Mouse (Mus musculus) adrenal gland, postnatal 4 days (tissue): ENCODE data around the gene Nfkb1. TPM values are rescaled to one million over a fixed set of nuclear protein-coding genes. Genes with fewer than 3 reads are reported as not detected.

ENCODE experiments used
- DNase-seq, 2 experiments: peaks; one replicate each; pipeline ENCODE4 v3.0.0; 2021 to 2022; ENCODE audit warnings: low spot score in 2 of 2, mixed read lengths in 2 of 2
- total RNA-seq, 2 experiments: library from RNA; stranded (reverse); gene quantifications; 2 replicates each; pipeline ENCODE4 v1.2.3; 2021

Nfkb1 gene
- total RNA-seq, 2 experiments from 2014 or later: 71.3 to 74.6 TPM

DNA sequence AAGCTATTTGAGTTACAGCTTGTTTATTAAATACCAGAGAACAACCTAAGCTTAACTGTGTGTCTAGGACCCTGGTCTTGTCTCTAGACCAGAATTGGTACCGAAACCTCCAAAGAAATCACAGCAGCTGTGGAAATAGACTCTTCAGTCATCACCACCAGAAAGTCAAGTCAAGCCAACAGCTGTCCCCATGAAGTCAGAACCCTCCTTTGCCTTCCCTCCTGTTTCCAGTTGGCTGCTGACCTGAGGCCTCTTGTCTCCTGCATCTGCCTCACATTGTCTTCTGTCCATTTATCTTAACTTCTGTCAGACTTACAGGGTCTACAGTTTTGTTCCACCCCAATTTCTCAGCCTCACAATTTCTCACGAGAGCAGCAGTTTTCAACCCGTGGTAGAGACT lies 57.1 kb downstream of the Nfkb1 start:
- no peak for DNase-seq

DNA sequence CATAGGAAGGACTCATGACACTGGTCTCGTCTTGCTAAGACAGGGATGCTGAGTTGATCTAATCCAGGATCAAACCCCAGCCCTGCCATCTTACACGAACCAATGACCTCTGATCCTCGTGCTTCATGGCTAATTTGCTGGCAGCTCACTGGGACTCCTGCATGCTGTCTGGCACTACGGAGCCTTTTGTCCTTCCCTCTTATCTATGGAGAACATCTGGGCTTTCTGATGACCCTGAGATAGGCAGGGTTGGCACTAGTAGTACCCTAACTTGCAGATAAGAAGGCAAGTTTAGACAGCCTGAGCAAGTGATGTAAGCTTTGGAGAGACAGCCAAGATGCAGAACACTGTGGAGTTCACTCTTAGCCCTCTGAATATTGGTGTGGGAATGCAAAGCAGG lies 59.5 kb downstream of the Nfkb1 start:
- DNase-seq: no peak

DNA sequence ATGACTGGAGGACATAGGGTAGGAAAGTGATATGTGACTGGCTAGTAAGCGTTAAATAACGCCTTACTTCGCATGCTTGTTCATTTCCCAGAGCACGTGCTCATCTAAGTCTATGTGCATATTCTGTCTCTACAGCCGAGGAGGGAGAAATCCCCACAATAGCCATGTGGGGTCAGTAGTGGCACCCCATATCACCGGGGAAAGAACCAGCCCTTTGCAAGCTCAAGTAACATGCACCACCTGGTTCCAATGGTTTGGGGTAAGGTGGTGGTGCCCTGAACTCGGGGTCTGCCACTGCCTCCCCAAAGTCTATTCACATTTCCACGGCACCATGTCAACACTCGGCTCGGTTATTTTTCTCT lies 60.3 kb downstream of the Nfkb1 start:
- DNase-seq: no peak

DNA sequence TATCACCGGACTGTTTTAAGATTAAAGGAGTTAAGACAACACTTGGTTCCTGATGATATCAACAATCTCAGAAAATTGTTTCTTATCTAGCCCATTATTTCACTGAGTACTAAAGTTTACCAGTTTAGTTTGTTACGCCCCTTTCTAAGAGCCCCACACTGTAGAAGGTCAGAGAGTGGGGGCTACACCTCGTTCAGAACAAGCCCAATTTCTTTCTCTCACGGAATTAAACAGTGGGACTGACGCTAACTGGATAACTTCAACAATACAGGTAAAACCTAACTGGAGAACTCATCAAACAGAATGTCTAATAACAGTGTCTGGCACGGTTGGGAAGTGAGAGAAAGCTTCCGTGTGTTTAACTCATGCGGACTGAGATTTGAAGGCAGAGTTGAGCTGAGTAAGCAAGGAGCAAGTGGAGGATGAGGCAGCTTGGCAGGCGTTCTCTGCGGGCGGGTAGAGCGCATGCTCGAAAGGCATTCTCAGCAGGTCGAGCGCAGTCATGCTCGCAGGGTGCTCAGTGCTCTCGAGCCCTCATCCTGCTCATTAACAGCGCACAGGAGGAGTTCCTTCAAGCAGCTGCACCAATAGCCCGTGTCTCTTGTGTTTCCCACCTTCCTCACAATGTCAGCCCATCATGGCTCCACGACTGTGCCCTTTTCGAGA lies 60.8 kb downstream of the Nfkb1 start:
- DNase-seq: no peak

DNA sequence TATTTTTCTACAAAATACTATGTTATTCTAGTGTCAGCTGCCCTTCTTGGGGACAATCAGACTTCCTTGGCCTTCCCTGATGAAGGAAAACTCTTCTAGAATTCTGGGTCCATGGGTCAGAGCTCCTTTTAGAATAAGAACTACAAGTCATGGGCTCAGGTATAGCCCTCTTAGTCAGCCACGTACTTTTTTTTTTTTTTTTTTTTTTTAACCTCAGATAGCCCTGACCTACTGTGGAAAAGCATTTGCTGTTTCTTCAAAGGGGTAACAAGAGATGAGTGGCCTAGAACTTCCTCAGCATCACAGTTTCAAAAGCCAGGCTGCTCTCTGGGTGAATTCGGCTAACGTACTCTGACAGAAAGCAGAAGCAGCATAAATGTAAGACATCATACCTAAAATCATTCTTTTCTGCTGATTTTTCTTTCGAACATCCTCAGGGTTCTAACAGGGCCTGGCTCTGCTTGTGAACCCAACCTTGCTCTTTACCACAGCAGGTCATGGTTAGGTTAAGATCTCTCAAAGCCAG lies 61.5 kb downstream of the Nfkb1 start:
- no peak for DNase-seq

DNA sequence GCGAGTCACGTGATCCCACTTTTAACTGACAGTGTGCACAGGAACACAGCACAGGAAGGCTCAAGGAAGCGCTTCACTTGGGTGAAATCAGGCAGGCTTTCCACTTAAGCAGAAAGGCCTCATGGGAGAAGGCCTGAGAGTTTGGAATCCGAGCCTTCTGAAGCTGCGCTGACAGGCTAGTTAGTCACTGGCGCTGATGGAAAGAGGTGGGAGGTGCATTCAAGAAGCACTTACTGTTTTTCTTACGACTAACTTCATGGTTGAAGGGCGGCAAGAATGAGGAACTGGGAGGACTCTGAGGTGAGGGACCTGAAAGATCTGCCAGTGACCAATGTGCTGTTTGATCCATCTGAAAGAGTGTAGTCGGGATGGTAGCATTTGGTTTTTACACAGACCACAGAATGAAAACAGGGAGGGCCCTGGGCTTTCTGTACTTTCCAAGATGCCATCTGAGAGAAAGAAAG lies 62.6 kb downstream of the Nfkb1 start:
- DNase-seq: no peak

DNA sequence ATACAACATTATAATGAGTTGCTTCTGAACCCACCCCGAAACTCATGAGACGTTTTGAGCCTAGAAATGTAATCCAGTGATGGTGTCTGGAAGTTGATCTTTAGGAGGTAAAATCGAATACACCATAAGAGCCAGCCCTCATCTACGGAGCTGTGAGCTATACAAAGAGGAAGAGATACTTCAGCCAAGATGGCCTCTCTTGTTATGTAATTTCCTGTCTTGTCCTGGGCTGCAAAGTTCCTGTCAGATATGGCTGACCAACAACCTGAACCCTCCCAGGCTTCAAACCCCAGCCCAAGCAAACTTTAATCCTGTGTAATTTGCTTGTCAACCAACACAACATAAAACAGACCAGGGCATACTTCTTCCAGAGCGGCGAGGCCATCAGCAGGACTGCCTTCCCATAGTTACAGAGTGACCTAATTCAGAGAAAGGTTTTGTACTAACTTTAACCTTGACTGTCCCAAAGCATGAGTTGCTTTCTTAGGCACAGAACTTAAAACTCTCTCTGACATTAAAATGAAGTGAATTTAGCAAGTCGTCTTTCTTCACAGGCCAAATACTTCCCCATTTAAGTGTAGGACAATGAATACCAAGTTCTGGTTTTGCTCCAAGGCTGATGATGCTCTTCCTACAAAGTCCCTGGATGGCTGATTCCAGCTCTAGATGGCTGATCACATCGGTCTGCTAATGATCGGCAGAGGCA lies 63.2 kb downstream of the Nfkb1 start:
- no peak for DNase-seq

DNA sequence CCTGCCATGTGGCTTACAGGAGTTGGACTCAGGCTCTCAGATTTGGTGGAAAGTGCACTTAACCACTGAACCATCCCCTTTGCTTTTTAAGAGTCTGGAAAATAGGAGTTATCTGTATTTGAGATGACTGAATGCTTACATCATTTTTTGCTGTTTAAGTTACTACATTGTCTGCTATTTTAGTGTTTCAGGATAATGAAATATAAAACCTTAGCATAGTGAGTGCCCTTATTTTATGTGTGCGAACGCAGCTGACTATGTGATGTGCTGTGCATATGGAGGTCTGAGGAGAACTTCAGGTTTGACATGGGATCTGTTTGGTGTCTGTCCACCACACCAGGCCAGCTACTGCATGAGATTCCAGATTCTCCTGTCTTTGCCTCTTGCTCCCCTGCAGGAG lies 66.1 kb downstream of the Nfkb1 start:
- DNase-seq: no peak

DNA sequence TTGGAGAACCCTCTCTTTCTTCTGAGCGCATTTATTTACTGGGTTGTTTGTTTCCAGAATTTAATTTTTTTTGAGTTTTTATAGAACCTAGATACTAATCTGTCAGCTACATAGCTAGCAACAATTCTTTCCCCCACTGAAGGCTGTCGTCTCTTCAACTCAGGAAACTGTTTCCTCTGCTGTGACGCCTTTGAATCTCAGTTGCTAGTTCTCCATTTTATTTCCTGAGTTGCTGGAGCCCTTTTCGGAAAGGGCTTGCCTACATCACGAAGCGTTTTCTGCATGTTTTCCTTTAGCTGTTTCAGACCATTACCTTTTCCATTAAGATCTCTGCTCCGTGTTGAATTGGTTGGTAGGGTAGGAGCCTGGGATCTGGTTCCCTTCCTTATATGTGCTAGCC lies 74.6 kb downstream of the Nfkb1 start:
- no peak for DNase-seq

DNA sequence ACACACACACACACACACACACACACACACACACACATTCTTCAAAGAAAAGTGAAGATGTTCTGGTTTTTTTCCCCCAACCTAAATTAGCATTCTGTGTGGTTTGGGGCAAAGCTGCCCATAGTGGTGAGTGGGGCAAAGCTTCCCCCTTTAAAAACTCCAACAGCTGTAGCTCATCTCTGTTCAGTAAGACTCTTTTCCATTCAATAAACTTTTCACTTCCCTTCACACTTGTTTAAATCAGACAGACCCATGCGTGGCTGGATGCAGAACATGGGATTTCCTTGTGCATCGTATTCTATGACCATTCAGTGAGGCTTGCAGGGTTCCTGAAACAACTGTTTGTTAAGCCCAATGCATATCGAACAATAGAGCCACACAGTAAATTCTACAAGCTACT lies 77.0 kb downstream of the Nfkb1 start:
- no peak for DNase-seq

DNA sequence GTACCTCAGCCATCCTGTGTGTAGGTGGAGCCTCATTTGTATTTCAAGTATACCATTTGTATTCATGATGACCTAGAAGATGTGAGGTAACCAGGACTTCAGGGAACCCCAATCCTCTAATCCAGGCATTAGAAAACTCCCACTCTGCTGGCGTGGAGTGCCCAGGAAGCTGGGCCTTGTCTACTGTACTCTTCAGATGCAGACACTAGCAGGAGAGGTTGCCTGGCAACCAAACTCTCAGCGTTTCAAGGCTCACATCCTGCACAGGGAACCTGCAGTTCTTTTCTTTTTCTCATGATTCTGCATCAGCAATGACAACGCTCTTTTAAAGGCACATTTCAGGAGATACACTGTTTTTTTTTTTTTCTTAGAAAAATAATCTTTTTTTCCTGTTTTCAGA lies 81.1 kb downstream of the Nfkb1 start:
- no peak for DNase-seq

DNA sequence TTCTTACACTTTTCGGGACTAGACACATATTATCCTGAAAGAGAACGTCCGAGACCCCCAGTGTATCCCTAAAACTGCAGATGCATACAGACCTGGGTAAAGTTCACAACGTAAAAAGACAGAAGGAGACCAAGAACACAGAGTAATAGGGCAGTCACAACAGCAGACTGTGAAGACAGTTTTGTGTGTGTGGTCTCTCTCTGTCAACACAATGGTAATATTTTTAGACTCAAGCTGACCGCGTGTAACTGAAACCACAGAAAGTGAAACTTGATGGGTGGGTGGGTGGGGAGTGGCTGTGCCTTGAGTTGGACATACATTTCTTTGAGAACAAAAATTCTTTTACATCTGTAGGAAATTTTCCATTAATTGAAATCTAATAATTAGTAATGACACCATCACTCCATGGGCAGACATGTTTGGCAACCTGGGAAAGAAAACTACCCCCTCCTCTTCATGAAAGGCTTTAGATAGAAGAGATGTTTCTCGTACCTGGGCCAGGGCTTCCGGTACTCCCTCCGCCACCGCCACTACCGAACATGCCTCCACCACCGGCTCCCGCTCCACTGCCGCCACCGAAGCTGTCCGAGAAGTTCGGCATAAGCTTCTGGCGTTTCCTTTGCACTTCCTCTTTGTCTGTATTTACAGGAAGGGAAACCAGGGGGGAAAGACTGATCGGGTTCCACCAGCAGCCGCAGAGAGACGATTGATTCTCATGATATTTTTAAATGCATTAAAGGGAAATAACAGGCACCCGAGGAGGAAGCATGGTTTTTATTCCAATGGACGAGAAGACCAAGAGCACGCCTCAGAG lies 83.5 kb downstream of the Nfkb1 start:
- DNase-seq: no peak

DNA sequence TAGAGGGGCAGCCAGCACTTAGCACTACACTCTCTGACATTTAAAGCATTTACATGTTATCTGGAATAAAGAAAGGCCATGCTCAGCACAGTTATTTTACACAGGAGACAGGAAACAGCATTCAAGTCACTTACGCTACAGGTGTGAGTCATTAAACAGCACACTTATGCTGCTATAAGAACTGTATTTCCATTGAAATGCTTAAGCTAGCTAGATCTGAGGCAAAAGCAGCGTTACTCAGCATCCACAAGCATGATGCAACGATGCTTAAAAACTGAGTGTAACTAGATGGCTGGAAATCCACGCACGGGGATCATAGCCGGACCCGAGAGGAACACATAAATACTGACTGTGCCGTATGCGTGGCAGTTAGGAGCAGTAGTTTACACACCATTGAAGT lies 84.3 kb downstream of the Nfkb1 start:
- DNase-seq: no peak

DNA sequence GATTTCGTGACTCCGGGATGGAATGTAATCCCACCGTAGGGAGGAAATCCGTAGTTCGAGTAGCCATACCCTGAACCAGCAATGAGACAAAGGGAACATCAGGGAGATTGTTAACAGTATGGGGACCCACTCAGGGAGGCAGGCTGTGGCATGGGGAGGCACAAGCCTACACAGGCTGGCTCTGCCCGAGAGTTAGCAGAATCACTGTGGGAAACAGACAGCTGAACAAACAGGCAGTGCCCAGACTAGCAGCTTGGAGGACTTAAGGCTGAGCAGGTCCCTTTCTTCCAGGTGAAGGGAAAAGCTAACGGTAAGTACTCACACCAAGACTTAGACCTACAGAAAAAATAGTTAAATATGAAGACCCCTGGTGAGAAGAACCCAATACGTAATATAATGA lies 84.8 kb downstream of the Nfkb1 start:
- DNase-seq: no peak

DNA sequence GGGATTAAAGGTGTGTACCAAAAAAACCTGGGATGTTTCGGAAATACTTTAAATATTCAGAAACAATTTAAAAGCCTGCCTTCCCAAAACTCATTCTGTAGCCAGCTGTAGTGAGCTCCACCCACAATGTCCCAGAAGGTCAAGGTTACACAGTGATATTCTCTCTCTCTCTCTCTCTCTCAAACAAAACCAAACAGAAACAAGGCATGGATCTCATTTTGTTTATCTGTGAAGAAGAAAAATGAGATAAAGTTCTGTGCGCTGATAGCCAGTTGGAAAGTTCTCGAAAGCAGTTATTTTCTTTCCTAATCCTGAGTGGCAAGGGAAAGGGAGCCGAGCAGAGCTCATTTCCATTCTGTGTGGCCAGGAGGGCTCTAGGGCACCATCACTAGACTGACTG lies 85.9 kb downstream of the Nfkb1 start:
- no peak for DNase-seq

DNA sequence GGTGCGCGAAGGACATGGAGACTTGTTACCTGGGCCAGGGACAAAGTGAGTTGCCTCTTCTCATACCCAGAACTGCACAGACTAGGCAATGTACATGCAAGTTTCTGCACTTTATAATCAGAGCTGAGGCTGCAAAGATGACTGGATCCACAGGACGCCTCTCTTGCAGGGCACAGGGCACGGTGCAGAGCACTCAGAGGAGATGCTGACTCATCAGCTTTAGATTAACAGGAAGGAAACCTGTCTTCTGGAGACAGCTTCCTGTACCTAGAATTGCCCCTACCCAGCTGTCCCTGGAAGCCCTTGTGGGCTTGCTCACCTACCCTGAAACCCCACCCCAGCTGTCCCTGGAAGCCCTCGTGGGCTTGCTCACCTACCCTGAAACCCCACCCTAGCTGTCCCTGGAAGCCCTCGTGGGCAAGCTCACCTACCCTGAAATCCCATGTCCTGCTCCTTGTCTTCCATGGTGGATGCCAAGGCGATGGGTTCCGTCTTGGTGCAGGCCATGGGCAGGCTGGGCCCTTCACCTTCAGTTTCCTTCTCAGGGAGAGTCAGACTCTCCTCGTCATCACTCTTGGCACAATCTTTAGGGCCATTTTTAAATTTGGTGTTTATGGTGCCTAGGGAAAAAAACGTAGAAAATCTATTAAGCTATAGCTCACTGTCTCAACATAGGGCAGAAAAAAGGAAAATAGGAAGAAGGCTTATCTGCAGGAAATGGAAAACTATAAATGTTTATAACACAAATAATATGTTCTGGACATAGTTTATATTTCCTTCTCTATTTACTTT lies 86.5 kb downstream of the Nfkb1 start:
- DNase-seq: no peak

DNA sequence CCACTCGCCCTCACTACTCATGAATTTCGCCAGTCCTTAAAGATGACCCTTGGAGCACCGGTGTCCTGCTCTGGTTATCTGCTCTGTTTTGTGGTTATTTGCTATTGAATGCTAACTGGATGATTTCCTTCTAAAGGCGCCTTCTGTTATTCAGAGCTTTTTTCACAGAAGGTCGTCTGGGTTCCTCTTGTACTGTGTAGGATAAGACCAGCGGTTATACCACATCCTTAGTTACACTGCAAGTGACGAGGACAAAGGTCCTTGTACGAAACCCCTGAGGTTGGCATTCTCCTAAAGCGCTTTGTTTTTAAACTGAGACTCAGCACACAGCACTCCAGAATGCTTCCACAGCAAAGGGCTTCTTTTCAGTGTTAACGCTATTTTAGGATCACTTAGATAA lies 88.6 kb downstream of the Nfkb1 start:
- no peak for DNase-seq

DNA sequence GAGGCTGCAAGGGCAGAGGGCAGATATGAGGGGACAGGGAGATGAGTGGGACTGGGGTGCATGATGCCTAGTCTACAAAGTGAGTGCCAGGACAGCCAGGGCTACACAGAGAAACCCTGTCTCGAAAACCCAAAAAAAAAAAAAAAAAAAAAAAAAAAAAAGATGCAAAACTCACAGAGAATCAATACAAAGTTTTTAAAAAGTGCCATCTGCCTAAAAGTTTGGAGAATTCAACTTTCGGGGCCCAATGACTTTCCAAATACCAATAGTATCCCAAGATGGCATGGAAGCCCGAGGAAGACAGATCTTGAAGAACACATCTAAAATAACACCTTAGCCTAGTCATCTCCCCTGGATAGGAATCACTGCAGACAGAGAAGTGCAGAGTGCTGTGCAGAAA lies 93.0 kb downstream of the Nfkb1 start:
- no peak for DNase-seq

DNA sequence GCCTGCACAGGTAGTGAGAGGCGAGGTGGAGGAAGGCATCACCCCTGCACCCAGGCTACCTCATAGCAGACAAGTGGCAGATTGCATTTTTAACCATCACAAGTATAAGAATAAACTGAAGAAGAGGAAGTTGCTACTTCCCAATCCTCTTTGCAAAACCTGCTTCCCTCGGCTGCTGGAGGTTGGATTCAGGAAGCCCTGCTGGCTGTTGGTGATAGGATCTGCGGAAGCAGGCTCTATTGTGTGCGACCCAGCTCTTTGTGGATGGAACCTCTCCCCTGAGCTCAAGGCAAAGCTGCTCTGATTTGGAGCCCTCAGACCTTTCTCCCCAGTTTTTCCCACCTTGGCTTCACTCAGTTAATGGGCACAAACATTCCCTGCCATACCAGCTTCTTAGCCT lies 94.3 kb downstream of the Nfkb1 start:
- DNase-seq: no peak

DNA sequence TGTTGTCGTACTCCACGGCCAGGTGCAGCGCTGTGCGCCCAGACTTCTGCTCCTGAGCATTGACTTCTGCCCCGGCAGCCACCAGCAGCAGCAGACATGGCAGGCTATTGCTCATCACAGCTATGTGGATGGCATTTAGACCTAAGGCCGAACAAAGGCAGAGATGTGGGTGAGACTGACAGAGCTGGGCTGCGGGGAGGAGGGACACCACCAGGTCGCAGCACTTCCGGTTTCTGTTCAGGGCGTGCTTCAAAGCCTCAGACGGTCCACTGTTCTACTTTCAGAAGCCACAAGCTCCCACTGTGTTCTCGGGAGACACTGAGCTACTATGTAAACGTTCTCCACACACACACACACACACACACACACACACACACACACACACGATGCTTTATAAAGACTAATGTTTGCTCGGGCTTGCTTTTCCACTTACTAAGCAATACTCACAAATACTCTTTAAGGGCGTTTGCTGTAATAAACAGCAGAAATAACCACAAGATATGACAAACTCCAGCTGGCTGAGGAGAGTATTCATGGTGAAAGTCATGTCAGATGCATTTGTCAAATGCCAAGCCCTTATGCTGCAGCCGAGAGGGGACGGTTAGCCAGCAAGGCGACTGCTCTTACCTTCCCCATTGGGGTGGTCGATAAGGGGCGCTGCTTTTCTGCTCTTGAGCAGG lies 97.0 kb downstream of the Nfkb1 start:
- DNase-seq: no peak

DNA sequence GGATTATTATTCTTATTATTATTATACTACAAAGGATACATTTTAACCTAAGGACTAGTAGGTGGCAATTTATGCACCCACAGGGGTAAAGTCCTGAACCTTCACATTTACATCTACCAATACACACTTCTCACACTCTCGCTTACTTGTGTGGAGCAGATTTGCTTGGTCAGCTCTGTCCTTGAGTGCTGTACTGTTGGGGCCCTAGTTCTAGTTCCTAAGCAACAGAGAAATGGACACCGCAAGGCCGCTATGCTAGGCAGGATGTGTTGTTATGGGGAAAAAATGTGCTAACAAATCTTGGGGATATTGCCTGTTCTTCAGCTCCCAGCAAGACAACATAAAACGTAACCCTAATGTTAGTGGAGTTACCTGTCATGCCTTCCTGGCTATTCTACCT lies 99.3 kb downstream of the Nfkb1 start:
- DNase-seq: no peak
